Mouse (Mus musculus) heart, embryonic 14.5 days (tissue): ENCODE measurements around the gene Igf1. TPM values are rescaled to one million over a fixed set of nuclear protein-coding genes. Genes with fewer than 3 reads are reported as not detected.

Experiments
- ATAC-seq: fragments of 200-750 bp; cut with Nextera tagmentation; 2 replicates; pipeline ENCODE4 v1.8.0; 2017; ENCODE audit warnings: low read depth, moderate TSS enrichment; ENCODE audit not compliant: insufficient number of reproducible peaks, insufficient read depth, low FRiP score
- H3K27ac ChIP-seq, 2 experiments: fragments of 200-500 bp in 1 of 2; fragments of 300-500 bp in 1 of 2; sonication (generic) in 1 of 2; replicated peaks in 1 of 2; 2 replicates each; pipeline ENCODE4 v1.5.1; 2012 to 2014; ENCODE audit warnings: low read depth in 2 of 2, low read length in 2 of 2, control low read depth in 1 of 2, mild to moderate bottlenecking in 1 of 2, mixed read lengths in 1 of 2; ENCODE audit not compliant: control insufficient read depth in 1 of 2, insufficient read depth in 1 of 2
- H3K27me3 ChIP-seq: fragments of 300-500 bp; sonication (generic); 2 replicates; pipeline ENCODE4 v1.6.1; 2014; ENCODE audit warnings: mild to moderate bottlenecking, low read length, control low read depth; ENCODE audit not compliant: control insufficient read depth, insufficient read depth
- H3K36me3 ChIP-seq: fragments of 300-500 bp; sonication (generic); 2 replicates; pipeline ENCODE4 v1.6.1; 2014; ENCODE audit warnings: mild to moderate bottlenecking, control low read depth, low read length, mixed read lengths; ENCODE audit not compliant: control insufficient read depth, insufficient read depth
- H3K4me1 ChIP-seq, 2 experiments: fragments of 200-500 bp in 1 of 2; fragments of 300-500 bp in 1 of 2; sonication (generic) in 1 of 2; 2 replicates each; pipeline ENCODE4 v1.6.1; 2012 to 2014; ENCODE audit warnings: low read length in 2 of 2, control low read depth in 1 of 2, mixed read lengths in 1 of 2; ENCODE audit not compliant: control insufficient read depth in 2 of 2, insufficient read depth in 2 of 2
- H3K4me2 ChIP-seq: fragments of 300-500 bp; sonication (generic); 2 replicates; pipeline ENCODE4 v1.6.1; 2014; ENCODE audit warnings: mild to moderate bottlenecking, low read length
- H3K4me3 ChIP-seq, 2 experiments: fragments of 200-500 bp in 1 of 2; fragments of 300-500 bp in 1 of 2; sonication (generic) in 1 of 2; 2 replicates each; pipeline ENCODE4 v1.5.1; 2012 to 2014; ENCODE audit warnings: low read length in 2 of 2, mild to moderate bottlenecking in 2 of 2, control low read depth in 1 of 2, low read depth in 1 of 2, moderate library complexity in 1 of 2; ENCODE audit not compliant: control insufficient read depth in 1 of 2, insufficient read depth in 1 of 2
- H3K9ac ChIP-seq: fragments of 300-500 bp; sonication (generic); 2 replicates; pipeline ENCODE4 v1.6.1; 2014; ENCODE audit warnings: mild to moderate bottlenecking, low read length
- H3K9me3 ChIP-seq: fragments of 300-500 bp; sonication (generic); 2 replicates; pipeline ENCODE4 v1.6.1; 2016; ENCODE audit warnings: low read length, control low read depth; ENCODE audit not compliant: control insufficient read depth
- WGBS: fragments of 180-500 bp; shearing (Covaris S2); extraction: QIAGEN DNeasy Blood & Tissue Kit; methylation state at CpG from one replicate; pipeline ENCODE4 v1.1.7; 2014; 5-methylcytosine and 5-hydroxymethylcytosine counted together
- polyA plus RNA-seq: library from polyadenylated mRNA; unstranded; fragments of >200 nt; fragmentation: Nextera tagmentation; extraction: Ambion mirVana; gene quantifications from 2 replicates; pipeline ENCODE4 v1.2.1, GENCODE M21; 2014

The Igf1 gene
- polyA plus RNA-seq, 1 experiment from 2014 or later, result 46.9 TPM

GRCm38 (mm10) chr10:87869151-87869550, 11.1 kb downstream of the Igf1 start:
- no peak overlapping the region for H3K4me3 ChIP-seq
- H3K27me3 ChIP-seq, result no peaks in the 10 kb centered on the region
- no peak for ATAC-seq
- WGBS, result 83% methylated on average over 2 of the region's 2 CpGs
- H3K27ac ChIP-seq, result no peak overlapping the region
- no peak overlapping the region for H3K9ac ChIP-seq
- no peaks in the 10 kb centered on the region for H3K9me3 ChIP-seq
- H3K4me1 ChIP-seq, result peaks cover 6 to 17% of the 10 kb centered on the region in 2 experiments
- H3K4me2 ChIP-seq, result no peak overlapping the region
- peaks cover 28% of the 10 kb centered on the region for H3K36me3 ChIP-seq

GRCm38 (mm10) chr10:87869691-87870090, 11.6 kb downstream of the Igf1 start:
- peaks cover 6 to 17% of the 10 kb centered on the region in 2 experiments for H3K4me1 ChIP-seq
- no peak overlapping the region for H3K9ac ChIP-seq
- H3K4me3 ChIP-seq, result no peak overlapping the region
- H3K27me3 ChIP-seq, result no peaks in the 10 kb centered on the region
- no peak for ATAC-seq
- peaks cover 25% of the 10 kb centered on the region for H3K36me3 ChIP-seq
- H3K9me3 ChIP-seq, result no peaks in the 10 kb centered on the region
- H3K27ac ChIP-seq, result no peak overlapping the region
- 84% methylated on average over 1 of the region's 1 CpGs for WGBS
- H3K4me2 ChIP-seq, result no peak overlapping the region

GRCm38 (mm10) chr10:87871863-87872647, 14.0 kb downstream of the Igf1 start:
- H3K9me3 ChIP-seq, result no peaks in the 10 kb centered on the region
- WGBS, result 25% methylated on average over 8 of the region's 8 CpGs
- no peak overlapping the region for H3K4me3 ChIP-seq
- H3K9ac ChIP-seq, result no peak overlapping the region
- peak overlapping the region; percentile 53 to 71 for H3K27ac ChIP-seq
- ATAC-seq, result no peak
- peaks cover 13% of the 10 kb centered on the region; the same call in 1 of the 2 replicates for H3K36me3 ChIP-seq
- peaks cover 6 to 17% of the 10 kb centered on the region in 2 experiments for H3K4me1 ChIP-seq
- H3K27me3 ChIP-seq, result no peaks in the 10 kb centered on the region
- H3K4me2 ChIP-seq, result peak overlapping the region; percentile 47

- no peak overlapping the region for H3K4me3 ChIP-seq
- ATAC-seq, result no peak
- H3K4me2 ChIP-seq, result peak overlapping the region; percentile 47
- H3K27me3 ChIP-seq, result no peaks in the 10 kb centered on the region
- H3K27ac ChIP-seq, result peak overlapping the region in 1 of 2 experiments; percentile 53; a peak in 2 of 4 replicates
- H3K9ac ChIP-seq, result no peak overlapping the region
- peaks cover 6 to 17% of the 10 kb centered on the region in 2 experiments for H3K4me1 ChIP-seq
- 62% methylated on average over 5 of the region's 5 CpGs for WGBS
- no peaks in the 10 kb centered on the region for H3K9me3 ChIP-seq
- H3K36me3 ChIP-seq, result peaks cover 9% of the 10 kb centered on the region; the same call in 1 of the 2 replicates
Measured at GRCm38 (mm10) chr10:87872854-87873253, 14.8 kb downstream of the Igf1 start.

- Histone ChIP-seq H3K9me3 (no peaks in the 10 kb centered on the region), H3K27ac (no peak overlapping the region), H3K27me3 (no peaks in the 10 kb centered on the region), H3K4me2 (no peak overlapping the region), H3K36me3 (peaks cover 5% of the 10 kb centered on the region; the same call in 1 of the 2 replicates), H3K4me3 (no peak overlapping the region), H3K4me1 (peaks cover 6 to 17% of the 10 kb centered on the region in 2 experiments), H3K9ac (no peak overlapping the region)
- WGBS, result 91% methylated on average over 3 of the region's 3 CpGs
- no peak for ATAC-seq
Measured at GRCm38 (mm10) chr10:87873516-87873915, 15.5 kb downstream of the Igf1 start.

GRCm38 (mm10) chr10:87880071-87880785, 22.2 kb downstream of the Igf1 start:
- 75% methylated on average over 7 of the region's 7 CpGs for WGBS
- peaks cover 3% of the 10 kb centered on the region; the same call in 1 of the 2 replicates for H3K36me3 ChIP-seq
- H3K9ac ChIP-seq, result no peak overlapping the region
- H3K4me3 ChIP-seq, result no peak overlapping the region
- H3K27me3 ChIP-seq, result no peaks in the 10 kb centered on the region
- no peak overlapping the region for H3K27ac ChIP-seq
- no peaks in the 10 kb centered on the region for H3K9me3 ChIP-seq
- ATAC-seq, result no peak
- H3K4me1 ChIP-seq, result no peaks in the 10 kb centered on the region
- no peak overlapping the region for H3K4me2 ChIP-seq

GRCm38 (mm10) chr10:87885326-87886040, 27.4 kb downstream of the Igf1 start:
- H3K9me3 ChIP-seq, result no peaks in the 10 kb centered on the region
- no peak overlapping the region for H3K4me2 ChIP-seq
- H3K9ac ChIP-seq, result no peak overlapping the region
- no peak overlapping the region for H3K4me3 ChIP-seq
- H3K36me3 ChIP-seq, result 0 out of 2 replicates have a peak, but pooled peaks cover 3% of the 10 kb centered on the region
- no peak for ATAC-seq
- no peak overlapping the region for H3K27ac ChIP-seq
- WGBS, result 83% methylated on average over 2 of the region's 2 CpGs
- 0 out of 4 replicates have a peak, but pooled peaks cover 0 to 4% of the 10 kb centered on the region in 2 experiments for H3K4me1 ChIP-seq
- H3K27me3 ChIP-seq, result no peaks in the 10 kb centered on the region
